Mouse (Mus musculus) cerebellum, adult 9-10 months (tissue): ENCODE measurements around the gene Dffb.
"Not testable (repeated sequence)": the region's sequence is repeated elsewhere in the genome, so short reads cannot be mapped to it uniquely, and the experiment has no call there.

Experiments used
- DNase-seq: peaks from one replicate; pipeline ENCODE4 v3.0.0; 2022

Gene Dffb

DNA sequence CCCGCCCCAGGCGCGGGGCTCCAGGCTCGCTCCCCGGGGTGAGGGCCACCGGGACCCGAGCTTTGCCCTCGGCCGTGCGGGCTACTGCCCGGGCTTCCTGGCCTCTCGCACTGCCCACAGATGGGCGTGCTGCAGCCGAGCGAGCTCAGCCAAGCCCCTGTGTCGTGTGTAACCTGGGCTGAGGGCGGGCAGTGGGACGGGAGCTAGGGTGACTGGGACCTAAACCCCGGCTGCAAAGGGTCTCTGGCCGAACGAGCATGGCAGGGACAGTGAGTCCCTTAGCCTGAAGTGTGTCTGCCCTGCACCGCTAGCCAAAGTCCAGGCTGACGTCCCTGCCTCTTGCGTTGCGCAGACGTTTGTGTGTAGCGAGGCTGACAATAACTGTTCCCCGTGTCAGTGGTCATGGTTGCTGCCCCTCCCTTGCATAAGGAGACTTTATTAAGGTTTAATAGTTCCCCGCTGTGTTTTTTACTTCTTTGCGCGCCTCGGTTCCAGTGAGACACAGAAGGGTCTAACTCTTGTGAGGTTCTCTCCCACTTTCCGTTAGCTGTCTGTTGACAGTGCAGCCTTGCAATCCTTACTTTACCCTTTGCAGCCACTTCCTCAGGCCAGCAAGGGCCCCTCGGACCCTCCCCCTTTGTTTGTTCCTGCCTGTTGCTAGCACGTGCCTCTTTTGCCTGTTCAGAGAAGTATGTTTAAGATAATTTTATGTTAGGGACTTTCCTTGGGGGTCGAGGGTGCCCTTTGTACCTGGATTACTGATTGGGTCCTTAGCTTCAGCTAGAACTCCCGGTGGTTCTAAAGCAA is 17.3 kb downstream of the Dffb start:
- DNase-seq: no peak

DNA sequence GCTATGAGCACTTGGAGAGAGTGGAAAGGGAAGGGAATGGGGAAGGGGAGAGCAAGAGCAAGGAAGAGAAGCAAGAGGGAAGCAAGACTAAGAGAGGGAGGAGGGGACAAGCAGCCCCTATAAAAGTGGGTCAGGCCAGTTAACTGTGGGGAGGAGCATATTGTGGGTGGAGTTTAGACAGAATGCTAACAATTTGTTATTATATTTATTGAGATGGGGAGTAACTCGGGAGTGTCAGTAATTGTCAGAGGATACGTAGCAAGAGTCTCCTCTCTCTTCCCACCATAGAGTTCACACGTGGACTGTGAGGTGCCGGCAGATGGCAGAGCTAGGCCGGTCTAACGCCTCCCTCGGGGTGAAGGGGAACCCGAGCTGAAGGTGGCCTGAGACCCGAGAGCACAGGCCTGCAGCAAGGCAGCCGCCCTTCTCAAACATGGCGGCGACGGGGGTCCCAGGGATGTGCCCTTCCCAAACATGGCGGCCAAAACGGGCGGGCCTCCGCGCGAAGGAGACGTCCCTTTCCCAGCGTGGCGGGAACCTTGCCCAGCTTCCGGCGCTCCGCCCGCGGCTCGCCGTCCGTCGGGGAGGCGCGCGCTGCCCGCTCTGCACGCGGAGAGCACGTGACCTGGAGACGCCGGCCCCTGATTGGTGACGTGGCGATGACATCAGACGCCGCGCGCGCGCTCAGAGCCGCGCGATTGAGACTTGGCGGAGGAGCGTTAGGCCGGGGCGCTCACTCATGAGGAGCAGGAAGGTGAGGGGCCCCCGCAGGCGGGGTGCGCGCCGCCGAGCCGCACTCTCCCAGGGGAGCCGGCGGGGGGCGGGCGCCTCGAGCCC is 18.1 kb downstream of the Dffb start, which contains the start of gene A430005L14Rik:
Gene A430005L14Rik, plus strand, starts transcription at position 669 of the 837 bp plus-strand sequence.
- DNase-seq: peak; percentile 97

DNA sequence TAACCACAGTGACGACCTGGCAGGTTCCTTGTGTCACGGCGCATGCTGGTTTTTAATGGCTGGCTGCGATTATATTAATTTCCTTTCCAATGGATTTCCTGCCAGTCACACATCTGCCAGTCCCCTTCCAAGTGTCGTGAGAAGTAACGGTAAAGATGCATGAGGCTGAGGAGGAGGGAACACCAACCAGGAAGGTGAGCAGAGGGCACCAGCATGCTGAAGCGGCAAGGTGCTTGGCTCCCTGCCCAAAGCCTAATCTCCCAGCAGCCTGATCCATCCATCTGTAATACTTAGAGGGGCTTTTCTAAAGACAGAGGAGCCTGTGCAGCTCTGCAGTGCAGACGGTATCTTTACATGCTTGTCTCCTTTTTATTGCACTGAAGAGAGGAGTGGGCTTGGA is 19.3 kb downstream of the Dffb start:
- peak; percentile 54 for DNase-seq

DNA sequence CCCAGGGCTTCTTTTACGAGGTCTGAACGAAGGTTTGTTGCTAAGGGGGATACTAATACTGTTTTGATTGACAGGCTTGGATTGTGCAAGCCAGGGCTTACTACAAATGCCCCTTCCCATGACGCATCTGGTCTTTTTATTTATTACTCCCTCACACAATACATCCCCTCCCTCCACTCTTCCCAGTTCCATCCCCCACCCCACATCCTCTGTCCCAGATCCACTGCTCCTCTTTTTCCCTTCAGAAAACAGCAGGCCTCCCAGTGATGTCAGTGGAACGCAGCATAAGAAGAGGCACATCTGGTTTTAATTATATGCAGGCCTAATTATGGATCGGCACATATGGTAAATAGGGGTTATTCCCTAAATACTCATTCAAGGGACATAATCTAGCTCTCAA is 23.2 kb downstream of the Dffb start:
- DNase-seq: no peak

DNA sequence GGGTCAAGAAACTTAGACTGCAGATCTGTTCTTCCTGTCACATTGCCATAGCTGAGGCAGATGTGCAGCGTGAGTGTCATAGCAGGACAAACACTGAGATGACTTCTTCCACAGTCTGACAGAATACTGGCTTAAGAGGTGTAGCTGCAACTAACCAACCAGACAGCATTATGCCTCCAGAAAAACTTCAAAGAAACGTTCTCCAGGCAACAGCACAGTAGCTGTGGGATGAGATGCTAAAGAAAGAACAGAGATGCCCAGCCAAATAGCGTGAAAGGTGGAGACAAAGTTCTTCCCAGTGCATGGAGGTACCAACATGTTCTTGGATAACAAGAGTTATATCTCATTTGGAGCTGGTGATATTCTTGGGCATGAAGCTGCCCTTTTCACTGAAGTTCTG is 23.8 kb downstream of the Dffb start:
- DNase-seq: no peak

DNA sequence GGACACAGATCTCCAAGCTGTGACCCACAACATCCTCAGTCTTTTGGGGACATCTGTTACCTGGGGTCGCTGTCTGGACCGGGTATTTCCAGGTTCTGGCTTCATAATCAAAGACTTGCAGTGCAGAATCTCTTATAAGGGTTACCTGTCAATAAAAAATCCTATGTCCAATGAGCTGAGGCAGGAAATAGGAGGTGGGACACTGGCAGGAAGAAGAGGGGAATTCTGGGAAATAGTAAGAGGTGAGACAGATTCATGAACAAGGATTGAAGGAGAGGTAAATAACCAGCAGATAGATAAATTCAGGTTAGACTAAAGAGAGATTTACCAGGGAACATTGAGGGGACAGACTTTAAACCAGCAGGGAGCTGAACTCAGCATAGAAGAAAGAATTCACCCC is 24.6 kb downstream of the Dffb start:
- DNase-seq: no peak

DNA sequence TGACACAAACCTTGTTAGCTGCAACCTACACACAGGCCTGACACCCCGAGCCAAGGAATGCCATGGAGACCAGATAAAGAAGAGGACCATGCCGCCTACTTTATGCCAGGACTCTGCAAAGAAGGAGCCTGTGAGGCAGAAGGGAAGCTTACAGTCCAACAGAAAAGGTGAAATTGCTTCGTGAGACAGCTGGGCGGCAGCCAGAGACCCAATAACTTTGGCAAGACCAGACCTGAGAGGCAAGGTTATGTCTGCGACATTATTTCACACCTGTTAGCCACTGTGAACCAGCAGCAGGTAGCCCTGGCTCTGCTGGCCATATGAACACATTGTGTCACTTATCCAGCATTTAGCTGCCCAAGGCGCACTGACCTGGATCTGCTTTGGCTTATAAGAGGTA is 29.2 kb downstream of the Dffb start:
- DNase-seq: no peak

DNA sequence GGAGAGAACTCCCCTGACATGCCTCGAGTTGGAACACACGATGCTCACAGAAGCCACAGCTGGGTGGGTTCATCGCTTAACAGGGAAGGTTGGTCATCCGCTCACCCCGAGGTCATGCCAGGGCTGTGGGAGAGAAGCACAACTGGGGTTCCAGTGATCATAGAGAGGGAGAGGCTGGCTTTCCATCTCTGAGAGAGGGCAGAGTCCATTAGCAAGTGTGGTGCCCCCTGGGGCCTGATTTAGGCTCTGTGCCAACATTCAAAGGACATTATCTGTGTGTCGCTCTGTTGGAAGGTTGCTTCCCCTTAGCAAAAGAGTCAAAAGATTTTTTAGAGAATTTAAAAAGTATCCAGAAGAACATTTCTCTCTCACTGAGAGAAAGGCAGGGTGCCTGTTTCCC is 30.7 kb downstream of the Dffb start:
- DNase-seq: no peak

DNA sequence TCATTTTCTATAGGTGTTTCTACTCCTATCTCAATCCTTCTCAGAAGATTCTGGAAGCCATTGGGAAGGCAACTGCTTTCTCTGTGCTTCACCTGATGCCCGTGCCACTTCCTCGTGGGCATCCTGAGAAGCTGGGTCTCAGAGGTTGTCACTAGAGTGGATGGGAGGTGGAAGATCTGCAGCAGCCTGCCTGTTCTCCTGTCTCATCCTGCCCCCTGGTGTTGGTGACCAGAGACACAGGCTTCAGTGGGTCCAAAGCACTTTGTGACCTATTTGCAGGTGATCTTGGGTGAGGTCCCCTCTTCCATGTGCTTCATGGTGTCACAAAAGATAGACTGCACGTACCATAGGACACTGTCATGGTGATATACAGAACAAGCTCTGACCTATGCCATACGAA is 31.7 kb downstream of the Dffb start:
- DNase-seq: peak; percentile 26

DNA sequence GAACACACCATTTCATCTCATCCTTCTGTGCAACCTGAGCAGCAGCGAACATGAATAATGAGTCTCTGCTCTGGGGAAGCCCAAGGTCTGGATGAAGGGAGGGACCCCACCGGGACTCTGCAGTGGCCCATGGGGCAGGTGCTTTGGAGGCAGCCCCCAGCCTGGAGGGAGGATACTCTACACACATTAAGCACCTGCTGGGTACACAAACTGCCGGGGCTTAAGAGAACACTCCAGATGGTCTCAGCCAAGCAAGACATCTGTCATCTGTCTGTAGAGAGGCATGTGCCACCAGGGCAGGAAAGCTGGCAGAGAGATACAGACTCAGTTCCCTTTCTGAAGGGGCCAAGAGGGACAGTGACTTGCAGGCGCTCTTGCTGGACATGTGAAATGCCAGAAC is 45.0 kb downstream of the Dffb start:
- peak; percentile 19 for DNase-seq

DNA sequence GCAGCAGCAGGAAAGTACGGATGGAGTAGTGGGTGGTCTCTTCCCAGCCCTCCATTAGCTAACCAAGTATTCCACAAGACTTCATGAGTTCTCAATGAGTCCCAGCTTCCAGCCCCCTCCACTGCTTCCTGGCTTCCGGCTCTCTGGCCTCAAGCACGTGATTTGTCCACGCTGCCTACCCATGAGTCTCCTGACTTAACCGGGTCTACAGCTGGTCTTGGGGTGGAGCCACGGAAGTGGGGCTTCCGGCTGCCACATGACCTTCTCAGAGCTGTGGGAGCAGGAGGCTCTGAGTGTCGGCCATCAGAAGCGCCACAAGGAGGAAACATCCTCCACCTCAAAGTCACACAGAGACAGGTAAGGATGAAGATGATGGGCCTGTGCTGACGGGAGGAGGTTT is 45.5 kb downstream of the Dffb start:
- no peak for DNase-seq

DNA sequence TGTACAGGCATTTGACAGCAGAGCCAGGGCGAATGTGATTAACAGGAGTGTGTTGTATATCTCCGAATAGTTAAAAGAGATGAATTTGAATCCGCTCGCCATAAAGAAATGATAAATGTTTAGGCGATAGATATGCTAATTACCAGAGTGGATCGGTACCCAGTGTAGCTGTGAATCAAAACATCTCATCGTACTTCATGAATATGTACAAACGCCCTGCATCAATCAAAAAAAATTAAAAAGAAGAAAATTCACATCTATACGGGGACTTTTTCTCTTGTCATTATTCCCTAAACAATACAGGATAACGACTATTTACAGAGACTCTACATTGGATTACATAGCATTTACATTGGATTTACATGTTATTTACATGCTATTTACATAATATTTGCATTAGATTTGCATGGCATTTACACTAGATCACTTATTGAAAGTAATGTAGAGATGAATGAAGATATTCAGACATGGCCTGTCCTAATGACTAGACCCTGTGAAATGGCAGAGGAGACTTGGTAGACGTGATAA is 46.1 kb downstream of the Dffb start:
- DNase-seq: no peak

DNA sequence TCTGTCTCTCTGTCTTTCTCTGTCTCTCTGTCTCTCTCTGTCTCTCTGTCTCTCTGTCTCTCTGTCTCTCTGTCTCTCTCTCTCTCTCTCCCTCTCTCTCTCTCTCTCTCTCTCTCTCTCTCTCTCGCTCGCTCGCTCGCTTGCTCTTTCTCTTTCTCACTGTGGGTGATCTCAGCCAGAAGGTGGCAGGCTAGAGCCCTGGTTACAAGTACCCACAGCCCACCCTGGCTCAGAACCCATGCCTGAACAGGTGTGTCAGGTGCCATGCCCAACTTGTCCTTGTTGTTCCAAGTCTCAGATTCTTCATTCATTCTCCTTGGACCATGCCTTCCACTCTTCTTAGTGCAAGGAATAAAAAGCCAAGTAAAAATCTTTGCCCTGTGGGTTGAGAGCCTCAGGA is 52.8 kb downstream of the Dffb start:
- not testable (repeated sequence) for DNase-seq

DNA sequence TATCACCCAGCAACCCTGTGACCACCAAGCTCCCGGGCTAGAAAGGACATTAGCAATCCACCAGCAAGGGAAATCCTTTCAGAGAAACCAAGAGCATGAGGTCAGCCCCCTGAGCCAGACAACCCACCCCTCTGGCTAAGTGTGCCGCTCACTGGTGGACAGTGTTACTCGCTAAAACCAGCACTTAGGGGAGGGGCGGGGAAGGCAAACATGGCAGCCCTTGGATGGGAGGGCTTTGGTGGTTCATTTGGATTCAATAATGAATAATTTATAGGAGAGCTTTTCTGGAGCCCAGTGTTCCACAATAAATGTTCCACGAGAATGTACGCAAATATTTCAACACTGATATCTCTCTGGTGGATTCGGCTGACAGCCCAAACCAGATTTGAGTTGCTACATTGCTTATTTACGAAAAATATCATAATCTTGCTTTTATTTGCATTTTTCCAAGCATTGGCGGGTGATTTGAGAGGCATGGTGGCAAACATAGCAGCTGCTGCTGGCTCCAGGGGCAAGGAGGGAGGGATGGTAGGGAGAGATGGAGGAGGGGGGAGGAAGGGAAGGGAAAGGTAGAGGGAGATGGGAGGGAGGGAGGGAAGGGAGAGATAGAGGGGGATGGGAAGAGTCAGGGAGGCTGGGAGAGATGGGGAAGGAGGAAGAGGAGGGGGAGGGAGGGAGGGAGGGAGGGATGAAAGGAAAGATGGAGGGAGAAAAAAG is 54.3 kb downstream of the Dffb start:
- no peak for DNase-seq

DNA sequence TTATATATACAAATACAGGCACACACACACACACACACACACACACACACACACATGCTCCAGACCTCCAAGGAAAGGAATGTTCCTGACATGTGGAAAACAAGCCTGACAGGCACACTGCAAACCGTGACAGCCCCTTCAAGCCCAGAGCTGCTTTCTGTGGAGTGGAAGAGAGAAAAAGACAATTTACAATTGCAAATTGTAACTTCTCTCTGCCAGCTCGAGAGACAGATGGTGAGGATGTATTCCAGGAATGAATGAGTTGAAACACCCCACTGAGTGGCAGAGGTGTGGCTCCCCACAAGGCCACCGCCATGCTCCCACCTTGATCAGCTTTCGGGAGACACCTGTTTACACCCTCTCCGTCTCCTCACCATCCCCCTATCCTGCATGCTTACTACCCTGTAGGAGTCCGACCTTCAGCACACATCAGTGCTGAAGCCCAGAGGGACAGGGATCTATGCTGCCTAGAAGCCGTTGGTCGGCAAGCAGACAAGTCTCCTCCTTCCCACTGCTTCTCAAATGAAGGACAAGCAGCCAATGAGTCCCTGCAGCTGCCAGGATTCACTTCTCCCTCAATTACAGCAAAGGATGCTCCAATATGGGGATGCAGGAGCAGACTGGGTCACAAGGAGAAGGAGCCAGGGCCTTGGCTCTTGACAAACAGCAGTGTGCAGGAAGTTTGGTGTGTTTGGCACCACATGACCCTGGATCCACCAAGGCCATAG is 57.0 kb downstream of the Dffb start:
- DNase-seq: no peak
